Mouse (Mus musculus): ENCODE measurements around the gene Tmem165. TPM values are rescaled to one million over a fixed set of nuclear protein-coding genes. Genes with fewer than 3 reads are reported as not detected.

Tmem165 gene
- polyA plus RNA-seq, 1 experiment from 2014 or later, result 103 TPM

- no peak for ATAC-seq (ENCODE audit: insufficient number of reproducible peaks, low FRiP score, low TSS enrichment, low read depth)
Measured at GRCm38 (mm10) chr5:76243929-76244328, 60.2 kb downstream of the Tmem165 start.

GRCm38 (mm10) chr5:76244430-76244829 lies 60.8 kb downstream of the Tmem165 start:
- H3K27me3 ChIP-seq (ENCODE audit: control insufficient read depth, insufficient read depth, low read length), result no peaks in the 10 kb centered on the region
- DNase-seq (ENCODE audit: low spot score), result no peak
- WGBS, result 93% methylated on average over 10 of the region's 10 CpGs
- no peaks in the 10 kb centered on the region for H3K4me1 ChIP-seq (ENCODE audit: control insufficient read depth, insufficient read depth, low read length)
- H3K4me3 ChIP-seq (ENCODE audit: low read depth, low read length), result no peak overlapping the region
- H3K9ac ChIP-seq (ENCODE audit: low read length), result no peak overlapping the region
- no peak overlapping the region for H3K4me2 ChIP-seq (ENCODE audit: low read depth, severe bottlenecking)
- H3K27ac ChIP-seq (replicated peaks; ENCODE audit: low read depth, low read length), result no peak overlapping the region
- no peaks in the 10 kb centered on the region; the same call in 1 of the 2 replicates for H3K36me3 ChIP-seq (ENCODE audit: control insufficient read depth, insufficient read depth, low read length)
- no peaks in the 10 kb centered on the region for H3K9me3 ChIP-seq (ENCODE audit: control insufficient read depth, low read length)
- ATAC-seq (ENCODE audit: insufficient number of reproducible peaks, low FRiP score, low TSS enrichment, low read depth), result no peak

More at GRCm38 (mm10) chr5:76243929-76244328, 60.2 kb downstream of the Tmem165 start:
- no peak overlapping the region for H3K4me3 ChIP-seq (ENCODE audit: low read depth, low read length)
- H3K4me2 ChIP-seq (ENCODE audit: low read depth, severe bottlenecking), result no peak overlapping the region
- H3K27me3 ChIP-seq (ENCODE audit: control insufficient read depth, insufficient read depth, low read length), result no peaks in the 10 kb centered on the region
- 98% methylated on average over 4 of the region's 4 CpGs for WGBS
- no peaks in the 10 kb centered on the region; the same call in 1 of the 2 replicates for H3K36me3 ChIP-seq (ENCODE audit: control insufficient read depth, insufficient read depth, low read length)
- H3K9ac ChIP-seq (ENCODE audit: low read length), result no peak overlapping the region
- H3K9me3 ChIP-seq (ENCODE audit: control insufficient read depth, low read length), result no peaks in the 10 kb centered on the region
- DNase-seq (ENCODE audit: low spot score), result no peak
- no peaks in the 10 kb centered on the region for H3K4me1 ChIP-seq (ENCODE audit: control insufficient read depth, insufficient read depth, low read length)
- no peak overlapping the region for H3K27ac ChIP-seq (replicated peaks; ENCODE audit: low read depth, low read length)

GRCm38 (mm10) chr5:76245419-76245818 lies 61.7 kb downstream of the Tmem165 start:
- H3K27me3 ChIP-seq (ENCODE audit: control insufficient read depth, insufficient read depth, low read length), result no peaks in the 10 kb centered on the region
- H3K9me3 ChIP-seq (ENCODE audit: control insufficient read depth, low read length), result no peaks in the 10 kb centered on the region
- ATAC-seq (ENCODE audit: insufficient number of reproducible peaks, low FRiP score, low TSS enrichment, low read depth), result no peak
- DNase-seq (ENCODE audit: low spot score), result no peak
- no peak overlapping the region for H3K4me3 ChIP-seq (ENCODE audit: low read depth, low read length)
- no peak overlapping the region for H3K27ac ChIP-seq (replicated peaks; ENCODE audit: low read depth, low read length)
- no peaks in the 10 kb centered on the region for H3K4me1 ChIP-seq (ENCODE audit: control insufficient read depth, insufficient read depth, low read length)
- H3K4me2 ChIP-seq (ENCODE audit: low read depth, severe bottlenecking), result no peak overlapping the region
- no peaks in the 10 kb centered on the region; the same call in 1 of the 2 replicates for H3K36me3 ChIP-seq (ENCODE audit: control insufficient read depth, insufficient read depth, low read length)
- 93% methylated on average over 3 of the region's 3 CpGs for WGBS
- H3K9ac ChIP-seq (ENCODE audit: low read length), result no peak overlapping the region

GRCm38 (mm10) chr5:76246539-76246938 lies 62.9 kb downstream of the Tmem165 start:
- ATAC-seq (ENCODE audit: insufficient number of reproducible peaks, low FRiP score, low TSS enrichment, low read depth) (no peak), DNase-seq (ENCODE audit: low spot score) (no peak)
- Histone ChIP-seq H3K36me3 (ENCODE audit: control insufficient read depth, insufficient read depth, low read length) (no peaks in the 10 kb centered on the region), H3K9me3 (ENCODE audit: control insufficient read depth, low read length) (no peaks in the 10 kb centered on the region), H3K4me3 (ENCODE audit: low read depth, low read length) (no peak overlapping the region), H3K27ac (replicated peaks; ENCODE audit: low read depth, low read length) (no peak overlapping the region), H3K27me3 (ENCODE audit: control insufficient read depth, insufficient read depth, low read length) (no peaks in the 10 kb centered on the region), H3K4me2 (ENCODE audit: low read depth, severe bottlenecking) (no peak overlapping the region), H3K9ac (ENCODE audit: low read length) (no peak overlapping the region), H3K4me1 (ENCODE audit: control insufficient read depth, insufficient read depth, low read length) (no peaks in the 10 kb centered on the region)

- WGBS, result 98% methylated on average over 3 of the region's 3 CpGs
- Histone ChIP-seq H3K4me1 (ENCODE audit: control insufficient read depth, insufficient read depth, low read length) (no peaks in the 10 kb centered on the region), H3K36me3 (ENCODE audit: control insufficient read depth, insufficient read depth, low read length) (no peaks in the 10 kb centered on the region), H3K9me3 (ENCODE audit: control insufficient read depth, low read length) (no peaks in the 10 kb centered on the region), H3K4me2 (ENCODE audit: low read depth, severe bottlenecking) (no peak overlapping the region), H3K27ac (replicated peaks; ENCODE audit: low read depth, low read length) (no peak overlapping the region), H3K9ac (ENCODE audit: low read length) (no peak overlapping the region), H3K27me3 (ENCODE audit: control insufficient read depth, insufficient read depth, low read length) (no peaks in the 10 kb centered on the region), H3K4me3 (ENCODE audit: low read depth, low read length) (no peak overlapping the region)
- ATAC-seq (ENCODE audit: insufficient number of reproducible peaks, low FRiP score, low TSS enrichment, low read depth), result no peak
- no peak for DNase-seq (ENCODE audit: low spot score)
Measured at GRCm38 (mm10) chr5:76250948-76251347, 67.3 kb downstream of the Tmem165 start.

Other genes starting within 250 kb of the Tmem165 start
- 18.4 and 22.2 TPM in 2 replicates for gene Kdr, start 205.4 kb upstream of the Tmem165 start, polyA plus RNA-seq (2014; fragmentation: Nextera tagmentation; extraction: Ambion mirVana)
- gene Srd5a3, start 43.6 kb upstream of the Tmem165 start, polyA plus RNA-seq (2014; fragmentation: Nextera tagmentation; extraction: Ambion mirVana), result 21.5 and 21.8 TPM in 2 replicates
- gene Clock, start 120.9 kb downstream of the Tmem165 start, polyA plus RNA-seq (2014; fragmentation: Nextera tagmentation; extraction: Ambion mirVana), result 13.0 and 13.2 TPM in 2 replicates
- not detected in 2 replicates for gene Pdcl2, start 147.3 kb downstream of the Tmem165 start, polyA plus RNA-seq (2014; fragmentation: Nextera tagmentation; extraction: Ambion mirVana)
- gene Nmu, start 179.9 kb downstream of the Tmem165 start, polyA plus RNA-seq (2014; fragmentation: Nextera tagmentation; extraction: Ambion mirVana), result 0.49 TPM in 1 of 2 replicates, not detected in the other

All from limb, embryonic 11.5 days (tissue).